Mouse (Mus musculus) forebrain, embryonic 14.5 days (tissue): ENCODE measurements around the gene Hk2. TPM values are rescaled to one million over a fixed set of nuclear protein-coding genes. Genes with fewer than 3 reads are reported as not detected.

Experiments
- ATAC-seq: fragments of 200-750 bp; cut with Nextera tagmentation; 2 replicates; pipeline ENCODE4 v1.8.0; 2017; ENCODE audit warnings: mild to moderate bottlenecking, moderate library complexity
- DNase-seq: peaks from one replicate; pipeline ENCODE4 v3.0.0-alpha.2; 2015; ENCODE audit warnings: low spot score
- H3K27ac ChIP-seq: fragments of 300-500 bp; sonication (generic); 2 replicates; pipeline ENCODE4 v1.5.1; 2014; ENCODE audit warnings: low read depth, mild to moderate bottlenecking, control low read depth, low read length, moderate library complexity
- H3K27me3 ChIP-seq: fragments of 300-500 bp; sonication (generic); replicated peaks from 2 replicates; pipeline ENCODE4 v1.6.1; 2014; ENCODE audit warnings: low read length, control low read depth, mixed read lengths; ENCODE audit not compliant: control insufficient read depth, insufficient read depth
- H3K36me3 ChIP-seq: fragments of 300-500 bp; sonication (generic); 2 replicates; pipeline ENCODE4 v1.6.1; 2014; ENCODE audit warnings: low read length, control low read depth; ENCODE audit not compliant: control insufficient read depth, insufficient read depth
- H3K4me1 ChIP-seq: fragments of 300-500 bp; sonication (generic); 2 replicates; pipeline ENCODE4 v1.6.1; 2014; ENCODE audit warnings: antibody characterized with exemption, low read length, control low read depth; ENCODE audit not compliant: control insufficient read depth, insufficient read depth
- H3K4me2 ChIP-seq: fragments of 300-500 bp; sonication (generic); 2 replicates; pipeline ENCODE4 v1.6.1; 2014; ENCODE audit warnings: mild to moderate bottlenecking, control low read depth, low read length
- H3K4me3 ChIP-seq: fragments of 300-500 bp; sonication (generic); 2 replicates; pipeline ENCODE4 v1.5.1; 2014; ENCODE audit warnings: low read depth, low read length, control low read depth
- H3K9ac ChIP-seq: fragments of 300-500 bp; sonication (generic); 2 replicates; pipeline ENCODE4 v1.6.1; 2014; ENCODE audit warnings: mild to moderate bottlenecking, low read length, control low read depth, moderate library complexity
- H3K9me3 ChIP-seq: fragments of 300-500 bp; sonication (generic); replicated peaks from 2 replicates; pipeline ENCODE4 v1.6.1; 2016; ENCODE audit warnings: low read length, control low read depth, mixed read lengths; ENCODE audit not compliant: control insufficient read depth
- WGBS: fragments of 180-500 bp; shearing (Covaris S2); extraction: QIAGEN DNeasy Blood & Tissue Kit; methylation state at CpG from one replicate; pipeline ENCODE4 v1.1.7; 2014; 5-methylcytosine and 5-hydroxymethylcytosine counted together
- polyA plus RNA-seq: library from polyadenylated mRNA; unstranded; fragments of >200 nt; fragmentation: Nextera tagmentation; extraction: Ambion mirVana; gene quantifications from 2 replicates; pipeline ENCODE4 v1.2.1, GENCODE M21; 2014

The Hk2 gene
- polyA plus RNA-seq, 1 experiment from 2014 or later, result 5.5 TPM

DNA sequence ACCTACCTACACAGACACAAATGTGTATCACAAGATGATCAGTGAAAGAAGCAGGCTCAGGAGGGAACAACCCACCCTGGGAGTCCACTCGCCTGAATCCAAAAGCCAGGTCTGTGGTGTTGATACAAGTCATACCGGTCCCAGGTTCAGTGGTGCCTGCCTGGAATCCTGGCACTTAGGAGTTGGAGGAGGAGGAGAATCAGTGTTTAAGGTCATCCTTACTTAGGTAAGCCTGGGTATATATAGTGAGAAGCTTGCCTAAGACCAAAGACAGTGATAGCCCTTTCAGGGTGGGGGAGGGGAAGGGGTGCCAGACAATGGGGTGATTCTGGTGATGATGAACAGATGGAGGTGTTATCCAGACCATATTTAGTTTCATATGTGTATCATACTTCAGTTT lies 9.0 kb downstream of the Hk2 start:
- DNase-seq, result no peak
- Histone ChIP-seq H3K27ac (no peak overlapping the region), H3K4me2 (no peak overlapping the region), H3K4me3 (no peak overlapping the region), H3K36me3 (no peaks in the 10 kb centered on the region), H3K27me3 (no peaks in the 10 kb centered on the region), H3K9ac (no peak overlapping the region), H3K4me1 (no peaks in the 10 kb centered on the region), H3K9me3 (no peaks in the 10 kb centered on the region)
- ATAC-seq, result no peak
- WGBS, result 91% methylated on average over 2 of the region's 2 CpGs

DNA sequence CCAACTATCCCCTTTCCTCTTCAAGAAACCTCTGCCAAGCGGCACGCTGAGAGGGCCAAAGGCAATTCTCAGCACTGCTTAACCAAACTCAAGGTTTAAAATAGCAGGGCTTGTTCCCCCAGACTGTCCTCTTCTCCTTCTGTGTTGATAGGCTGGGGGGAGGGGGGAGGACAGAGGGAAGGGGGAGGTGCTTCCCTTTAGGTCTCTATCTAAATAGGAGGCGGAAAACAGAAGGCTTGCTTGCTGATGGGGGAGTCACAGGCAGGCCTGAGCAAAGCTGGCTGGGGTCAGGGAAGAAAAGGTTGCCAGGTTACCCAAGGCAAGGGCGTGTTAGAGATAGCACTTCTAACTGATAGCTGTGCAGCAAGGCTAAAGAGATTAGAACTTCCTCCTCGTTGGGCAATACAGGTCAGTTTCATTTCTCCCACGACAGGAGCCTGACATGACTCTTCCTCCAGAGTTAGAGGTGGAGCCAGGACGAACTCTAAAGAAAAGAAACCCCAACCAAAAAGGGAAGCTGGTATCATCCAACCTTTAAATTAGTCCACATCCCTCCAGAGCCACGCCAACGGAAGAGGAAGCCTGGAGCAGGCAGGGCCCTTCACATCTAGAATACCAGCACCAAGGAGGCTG lies 10.3 kb downstream of the Hk2 start:
- DNase-seq (no peak), ATAC-seq (no peak)
- no peak overlapping the region for H3K4me2 ChIP-seq
- H3K9me3 ChIP-seq, result no peaks in the 10 kb centered on the region
- no peaks in the 10 kb centered on the region for H3K27me3 ChIP-seq
- H3K4me3 ChIP-seq, result no peak overlapping the region
- H3K27ac ChIP-seq, result no peak overlapping the region
- no peak overlapping the region for H3K9ac ChIP-seq
- H3K36me3 ChIP-seq, result 0 out of 2 replicates have a peak, but pooled peaks cover 3% of the 10 kb centered on the region
- no peaks in the 10 kb centered on the region for H3K4me1 ChIP-seq
- 55% methylated on average over 9 of the region's 9 CpGs for WGBS

- no peak for DNase-seq
- Histone ChIP-seq H3K36me3 (0 out of 2 replicates have a peak, but pooled peaks cover 3% of the 10 kb centered on the region), H3K4me3 (no peak overlapping the region), H3K9ac (no peak overlapping the region), H3K9me3 (no peaks in the 10 kb centered on the region), H3K4me2 (no peak overlapping the region), H3K27ac (no peak overlapping the region), H3K4me1 (no peaks in the 10 kb centered on the region), H3K27me3 (no peaks in the 10 kb centered on the region)
- 81% methylated on average over 2 of the region's 2 CpGs for WGBS
- ATAC-seq, result no peak
These were observed 11.5 kb downstream of the Hk2 start for GRCm38 (mm10) chr6:82762728-82763127.

- Histone ChIP-seq H3K4me3 (no peak overlapping the region), H3K27me3 (no peaks in the 10 kb centered on the region), H3K4me1 (no peaks in the 10 kb centered on the region), H3K36me3 (0 out of 2 replicates have a peak, but pooled peaks cover 3% of the 10 kb centered on the region), H3K4me2 (no peak overlapping the region), H3K9ac (no peak overlapping the region), H3K9me3 (no peaks in the 10 kb centered on the region), H3K27ac (no peak overlapping the region)
- DNase-seq (no peak), ATAC-seq (no peak)
- 90% methylated on average over 3 of the region's 3 CpGs for WGBS
These were observed 13.4 kb downstream of the Hk2 start for GRCm38 (mm10) chr6:82760749-82761357.

DNA sequence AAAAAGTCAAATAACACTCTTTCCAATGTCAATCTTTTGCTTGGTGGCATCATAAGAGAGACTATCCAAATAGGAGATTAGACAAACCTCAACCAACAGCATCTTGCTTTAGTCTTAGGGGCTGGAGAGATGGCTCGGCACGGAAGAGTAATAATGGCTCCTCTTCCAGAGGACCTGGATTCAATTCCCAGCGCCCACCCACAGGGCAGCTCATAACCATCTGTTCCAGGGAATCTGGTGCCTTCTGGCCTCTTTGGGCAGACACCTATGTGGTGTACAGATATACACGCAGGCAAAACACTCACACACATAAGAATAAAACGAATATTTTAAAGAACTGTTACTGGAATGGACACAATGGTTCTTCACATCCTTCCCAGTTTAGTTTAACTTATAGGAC lies 15.0 kb downstream of the Hk2 start:
- ATAC-seq, result no peak

DNA sequence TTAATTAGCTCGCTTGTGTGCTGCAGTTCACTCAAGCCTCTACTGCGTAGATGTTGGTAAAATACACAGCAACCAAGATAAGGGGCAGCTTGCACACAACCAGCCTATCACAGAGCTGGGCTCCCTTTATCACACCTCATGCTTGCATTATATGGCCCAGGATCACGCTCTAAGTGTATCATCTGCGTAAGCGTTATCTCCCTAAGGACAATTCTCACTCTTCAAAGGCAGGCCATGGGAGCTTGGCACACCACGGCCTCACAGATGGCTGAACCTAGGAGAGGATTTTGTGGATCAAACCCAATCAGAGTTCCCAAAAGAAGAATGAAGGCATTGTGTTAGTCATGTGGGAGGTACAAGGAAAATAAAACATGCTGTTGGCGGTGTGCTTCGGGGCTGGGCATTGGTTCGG lies 17.4 kb downstream of the Hk2 start:
- Histone ChIP-seq H3K27ac (no peak overlapping the region), H3K4me2 (no peak overlapping the region), H3K27me3 (no peaks in the 10 kb centered on the region), H3K36me3 (0 out of 2 replicates have a peak, but pooled peaks cover 3% of the 10 kb centered on the region), H3K4me3 (no peak overlapping the region), H3K9me3 (no peaks in the 10 kb centered on the region), H3K9ac (no peak overlapping the region), H3K4me1 (no peaks in the 10 kb centered on the region)
- DNase-seq (no peak), ATAC-seq (no peak)
- 79% methylated on average over 9 of the region's 9 CpGs for WGBS

More for the DNA sequence above, 15.0 kb downstream of the Hk2 start:
- no peak overlapping the region for H3K27ac ChIP-seq
- 97% methylated on average over 5 of the region's 5 CpGs for whole genome bisulfite sequencing
- H3K4me1 ChIP-seq, result no peaks in the 10 kb centered on the region
- H3K4me3 ChIP-seq, result no peak overlapping the region
- no peak overlapping the region for H3K9ac ChIP-seq
- H3K4me2 ChIP-seq, result no peak overlapping the region
- no peaks in the 10 kb centered on the region for H3K9me3 ChIP-seq
- 0 out of 2 replicates have a peak, but pooled peaks cover 3% of the 10 kb centered on the region for H3K36me3 ChIP-seq
- H3K27me3 ChIP-seq, result no peaks in the 10 kb centered on the region
- DNase-seq, result no peak

DNA sequence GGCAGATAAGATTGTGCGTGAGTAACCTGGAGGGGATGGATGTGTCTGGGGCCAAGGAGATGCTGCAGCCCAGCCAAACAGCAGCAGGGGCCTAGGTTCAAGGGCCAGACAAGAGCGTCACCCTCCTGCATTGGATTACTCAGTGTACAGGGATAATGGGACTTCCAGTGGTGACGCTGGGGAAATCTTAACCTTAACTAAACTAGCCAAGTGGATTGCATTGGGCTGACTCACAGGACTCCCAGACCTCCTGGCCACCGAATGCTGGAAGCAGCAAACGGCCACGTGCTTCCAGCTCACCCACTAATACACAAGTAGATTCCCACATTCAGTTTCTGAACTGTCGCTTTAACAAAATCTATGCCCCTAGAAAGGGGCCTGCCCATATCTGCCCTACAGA lies 18.0 kb downstream of the Hk2 start:
- no peak for ATAC-seq
- WGBS, result 95% methylated on average over 7 of the region's 7 CpGs

DNA sequence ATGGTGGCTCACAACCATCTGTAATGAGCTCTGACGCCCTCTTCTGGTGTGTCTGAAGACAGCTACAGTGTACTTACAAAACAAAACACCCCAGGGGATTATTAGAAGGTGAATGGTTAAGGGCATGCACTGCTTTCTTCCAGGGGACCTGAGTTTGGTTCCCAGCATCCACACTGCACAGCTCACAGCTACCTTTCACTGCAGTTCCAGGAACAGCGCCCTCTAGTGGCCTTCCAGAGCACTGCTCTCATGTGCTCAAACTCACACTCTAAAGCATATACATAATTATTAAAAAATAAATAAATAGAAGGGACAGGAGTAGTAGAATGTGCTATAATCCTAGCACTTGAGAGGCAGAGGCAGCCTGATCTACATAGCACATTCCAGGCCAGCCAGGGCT lies 18.9 kb downstream of the Hk2 start:
- DNase-seq (no peak), ATAC-seq (no peak)
- H3K4me1 ChIP-seq, result no peaks in the 10 kb centered on the region
- no peaks in the 10 kb centered on the region for H3K9me3 ChIP-seq
- WGBS, result 44% methylated on average over 2 of the region's 2 CpGs
- H3K4me3 ChIP-seq, result no peak overlapping the region
- H3K4me2 ChIP-seq, result no peak overlapping the region
- no peak overlapping the region for H3K9ac ChIP-seq
- H3K27me3 ChIP-seq, result no peaks in the 10 kb centered on the region
- H3K36me3 ChIP-seq, result 0 out of 2 replicates have a peak, but pooled peaks cover 3% of the 10 kb centered on the region
- no peak overlapping the region for H3K27ac ChIP-seq

More for the DNA sequence above, 18.0 kb downstream of the Hk2 start:
- H3K4me1 ChIP-seq, result no peaks in the 10 kb centered on the region
- H3K9ac ChIP-seq, result no peak overlapping the region
- H3K27me3 ChIP-seq, result no peaks in the 10 kb centered on the region
- no peaks in the 10 kb centered on the region for H3K9me3 ChIP-seq
- DNase-seq, result no peak
- no peak overlapping the region for H3K27ac ChIP-seq
- no peak overlapping the region for H3K4me2 ChIP-seq
- 0 out of 2 replicates have a peak, but pooled peaks cover 3% of the 10 kb centered on the region for H3K36me3 ChIP-seq
- no peak overlapping the region for H3K4me3 ChIP-seq

DNA sequence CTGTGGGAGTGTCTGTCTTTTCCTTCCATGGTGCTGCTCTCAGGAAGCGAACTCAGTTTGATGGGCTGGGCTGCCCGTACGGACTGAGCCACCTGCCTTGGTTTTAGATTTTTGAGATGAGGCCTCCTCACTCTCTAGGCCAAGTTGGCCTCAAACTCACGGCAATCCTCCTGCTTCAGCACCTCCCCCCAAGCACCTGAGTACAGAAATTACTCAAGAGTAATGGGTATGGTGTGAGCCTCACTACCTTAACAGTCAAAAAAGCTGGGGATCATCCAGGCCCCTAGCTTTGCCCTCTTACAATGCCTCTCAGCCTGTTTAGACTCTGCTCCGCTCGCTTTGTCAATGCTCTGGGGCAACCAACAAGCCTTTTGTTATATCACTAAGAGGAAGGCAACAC lies 19.5 kb downstream of the Hk2 start:
- Histone ChIP-seq H3K4me2 (no peak overlapping the region), H3K4me1 (no peaks in the 10 kb centered on the region), H3K9me3 (no peaks in the 10 kb centered on the region), H3K4me3 (no peak overlapping the region), H3K27ac (no peak overlapping the region), H3K36me3 (0 out of 2 replicates have a peak, but pooled peaks cover 3% of the 10 kb centered on the region), H3K27me3 (no peaks in the 10 kb centered on the region), H3K9ac (no peak overlapping the region)
- no peak for DNase-seq
- ATAC-seq, result no peak
- WGBS, result 86% methylated on average over 6 of the region's 6 CpGs
